Mouse (Mus musculus): ENCODE data around the gene Hoxa9.

Hoxa9 gene

DNA sequence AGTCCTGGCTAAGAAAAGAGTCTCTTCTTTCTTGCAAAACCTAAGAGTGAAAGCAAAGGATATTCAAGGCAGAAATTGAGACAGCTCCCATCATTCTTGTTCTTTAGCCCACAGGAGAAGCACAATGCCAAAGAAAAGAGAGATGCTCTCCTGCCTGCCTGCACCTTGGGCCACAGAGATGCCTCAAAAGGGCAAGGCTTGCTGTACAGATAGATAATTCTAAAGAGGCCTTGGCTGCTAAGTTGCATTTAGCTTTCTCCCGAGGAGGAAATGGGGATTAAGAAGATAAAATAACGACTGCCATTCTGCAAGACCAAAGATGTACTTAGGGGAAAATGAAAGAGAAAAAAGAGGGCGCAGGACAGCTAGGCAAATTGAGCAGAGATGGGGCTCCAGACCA lies 16.0 kb upstream of the Hoxa9 start:
- in situ Hi-C loops (cut with MboI; ENCODE audit: unreplicated experiment in 2 of 2): loop anchor here in 1 of 2 experiments (25.0 kb wide), 1 partner anchor 1585 kb away; the partner anchor contains the start of gene Npvf

GRCm38 (mm10) chr6:52246403-52246803 lies 15.5 kb upstream of the Hoxa9 start:
- in situ Hi-C loops (cut with MboI; ENCODE audit: unreplicated experiment in 2 of 2): loop anchor here in 1 of 2 experiments (25.0 kb wide), 1 partner anchor 1584 kb away; the partner anchor contains the start of gene Npvf

DNA sequence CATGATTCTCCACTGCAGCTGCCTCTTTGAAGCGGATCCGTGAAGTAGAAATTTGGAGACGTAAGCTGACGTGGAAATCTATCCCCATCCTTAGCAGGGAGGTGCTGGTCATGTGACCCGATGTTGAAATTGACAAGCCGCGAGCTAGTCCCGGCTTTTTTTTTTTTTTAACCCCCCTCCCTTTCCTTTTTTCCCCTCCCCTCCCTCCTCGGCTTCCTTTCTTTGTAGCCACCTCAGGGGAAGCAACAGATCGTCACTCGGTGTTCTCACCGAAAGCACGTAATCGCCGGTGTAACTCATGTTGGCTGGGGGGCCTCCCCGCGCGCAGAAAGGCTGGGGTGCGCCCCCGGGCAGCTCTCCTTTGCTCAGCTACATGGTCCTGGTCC lies 14.9 kb upstream of the Hoxa9 start, which contains the start of gene Hoxa11:
Gene Hoxa11, minus strand, starts transcription at position 54 of the 386 bp plus-strand sequence.
- in situ Hi-C loops (cut with MboI; ENCODE audit: unreplicated experiment in 2 of 2): loop anchor here in 1 of 2 experiments (25.0 kb wide), 1 partner anchor 1583 kb away; the partner anchor contains the start of gene Npvf

DNA sequence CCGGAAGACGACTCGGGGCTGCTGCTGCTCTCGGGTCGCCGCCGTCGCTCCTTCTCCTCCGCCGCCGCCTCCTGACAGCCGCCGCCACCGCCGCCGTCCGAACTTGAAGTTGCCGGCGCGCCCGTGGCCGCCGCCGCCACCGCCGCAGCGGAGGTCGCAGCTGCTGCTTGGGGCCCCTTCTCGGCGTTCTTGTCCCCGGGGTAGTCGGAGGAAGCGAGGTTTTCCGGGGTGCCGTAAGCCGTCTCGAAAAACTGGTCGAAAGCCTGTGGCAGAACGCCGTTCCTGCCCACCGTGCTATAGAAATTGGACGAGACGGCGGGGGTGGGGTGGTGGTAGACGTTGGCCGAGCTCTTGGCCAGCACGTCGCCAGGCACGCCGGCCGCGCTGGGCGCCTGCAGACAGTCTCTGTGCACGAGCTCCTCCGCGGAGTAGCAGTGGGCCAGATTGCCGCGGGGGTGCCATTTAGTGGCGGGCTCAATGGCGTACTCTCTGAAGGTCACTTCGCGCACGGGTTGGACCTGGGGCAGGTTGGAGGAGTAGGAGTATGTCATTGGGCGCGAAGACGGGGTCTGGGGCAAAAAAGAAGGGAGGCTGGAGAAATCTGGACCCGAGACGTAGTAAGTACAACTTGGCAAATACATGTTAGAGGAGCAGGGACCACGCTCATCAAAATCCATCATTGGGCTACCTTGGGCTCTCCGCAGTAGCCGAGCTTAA lies 14.3 kb upstream of the Hoxa9 start:
- in situ Hi-C loops (cut with MboI; ENCODE audit: unreplicated experiment in 2 of 2): loop anchor here in 1 of 2 experiments (25.0 kb wide), 1 partner anchor 1583 kb away; the partner anchor contains the start of gene Npvf

- in situ Hi-C loops (cut with MboI; ENCODE audit: unreplicated experiment in 2 of 2): loop anchor here in 1 of 2 experiments (25.0 kb wide), 1 partner anchor 1582 kb away; the partner anchor contains the start of gene Npvf
These were observed 13.7 kb upstream of the Hoxa9 start for GRCm38 (mm10) chr6:52244471-52245039.

DNA sequence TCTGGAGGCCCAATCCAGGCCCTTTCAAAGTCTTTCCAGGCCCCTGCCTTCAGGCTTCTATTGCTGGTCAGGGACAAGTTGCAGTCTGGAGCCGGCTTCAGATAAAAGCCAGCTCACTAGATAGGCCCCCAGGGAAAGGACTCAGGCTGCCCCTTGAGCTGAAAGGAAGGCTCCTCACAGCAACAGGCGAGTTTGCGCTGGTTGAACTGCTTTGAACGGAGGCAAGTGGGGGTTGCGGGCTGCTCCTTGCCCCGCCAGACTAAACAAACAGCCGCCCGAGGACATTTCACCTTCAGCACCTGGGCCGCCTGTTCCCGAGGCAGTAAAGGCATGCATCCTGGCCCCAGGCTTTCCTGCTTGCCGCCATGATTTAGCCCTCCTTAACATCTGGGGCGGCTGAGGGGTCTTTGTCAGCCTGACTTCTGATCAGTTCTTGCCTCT lies 12.8 kb upstream of the Hoxa9 start:
- in situ Hi-C loops (cut with MboI; ENCODE audit: unreplicated experiment in 2 of 2): loop anchor here in 1 of 2 experiments (25.0 kb wide), 1 partner anchor 1581 kb away; the partner anchor contains the start of gene Npvf

DNA sequence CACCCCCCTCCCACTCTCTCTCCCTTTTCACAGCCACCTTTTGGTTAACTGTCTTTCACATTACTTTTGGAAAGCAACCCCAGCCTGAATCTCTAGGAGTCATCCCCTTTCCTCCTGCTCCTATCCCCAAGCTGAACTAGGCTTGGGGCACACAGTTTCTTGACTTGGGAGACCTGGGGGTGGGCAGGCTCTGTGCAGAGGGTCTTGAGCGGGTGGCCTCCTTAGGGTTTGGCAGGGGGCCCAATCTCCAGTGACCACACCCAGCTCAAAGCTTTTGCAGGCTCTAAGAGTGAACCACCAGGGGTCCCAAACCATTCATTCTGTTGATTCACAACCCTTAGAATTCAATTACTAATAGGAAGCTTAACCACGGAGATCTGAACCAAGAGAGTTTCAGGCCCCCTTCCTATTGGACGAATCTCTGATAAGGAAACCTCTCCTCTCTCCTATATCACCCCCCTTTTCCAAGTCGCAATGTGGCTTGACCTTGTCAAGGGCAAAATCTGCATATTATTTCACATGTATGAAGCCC lies 12.0 kb upstream of the Hoxa9 start:
- in situ Hi-C loops (cut with MboI; ENCODE audit: unreplicated experiment in 2 of 2): loop anchor here in 1 of 2 experiments (25.0 kb wide), 1 partner anchor 1581 kb away; the partner anchor contains the start of gene Npvf

DNA sequence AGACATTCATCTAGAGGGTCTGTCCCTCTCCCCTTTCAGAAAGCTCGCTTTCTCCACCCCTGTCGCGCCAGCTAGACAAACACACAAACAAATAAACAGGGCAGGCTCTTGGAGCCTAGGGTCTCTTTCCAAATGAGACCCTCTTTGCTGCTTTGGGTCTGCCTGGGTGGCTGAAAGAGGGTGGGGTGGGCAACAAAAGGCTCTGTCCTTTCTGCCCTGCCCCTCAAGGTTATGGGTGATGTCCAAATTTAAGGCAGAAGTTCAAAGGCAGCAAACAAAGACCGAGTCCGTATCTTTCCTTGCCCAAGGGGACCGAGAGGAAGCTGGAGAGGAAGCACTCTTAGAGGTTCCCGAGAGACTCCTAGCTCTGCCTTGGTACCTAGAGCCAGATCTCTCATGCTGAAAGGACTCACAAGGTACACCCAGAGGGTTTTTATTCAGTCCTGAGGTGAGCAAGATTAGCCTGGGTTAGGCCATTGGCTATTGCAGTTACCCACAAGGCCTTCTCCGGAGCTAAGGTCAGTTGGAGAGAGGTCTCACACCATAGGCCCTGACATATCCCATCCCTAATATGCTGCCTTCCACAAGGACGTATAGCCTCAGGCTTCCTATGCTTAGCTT lies 10.2 kb upstream of the Hoxa9 start:
- in situ Hi-C loops (cut with MboI; ENCODE audit: unreplicated experiment in 2 of 2): loop anchor here in 1 of 2 experiments (25.0 kb wide), 1 partner anchor 1579 kb away; the partner anchor contains the start of gene Npvf

DNA sequence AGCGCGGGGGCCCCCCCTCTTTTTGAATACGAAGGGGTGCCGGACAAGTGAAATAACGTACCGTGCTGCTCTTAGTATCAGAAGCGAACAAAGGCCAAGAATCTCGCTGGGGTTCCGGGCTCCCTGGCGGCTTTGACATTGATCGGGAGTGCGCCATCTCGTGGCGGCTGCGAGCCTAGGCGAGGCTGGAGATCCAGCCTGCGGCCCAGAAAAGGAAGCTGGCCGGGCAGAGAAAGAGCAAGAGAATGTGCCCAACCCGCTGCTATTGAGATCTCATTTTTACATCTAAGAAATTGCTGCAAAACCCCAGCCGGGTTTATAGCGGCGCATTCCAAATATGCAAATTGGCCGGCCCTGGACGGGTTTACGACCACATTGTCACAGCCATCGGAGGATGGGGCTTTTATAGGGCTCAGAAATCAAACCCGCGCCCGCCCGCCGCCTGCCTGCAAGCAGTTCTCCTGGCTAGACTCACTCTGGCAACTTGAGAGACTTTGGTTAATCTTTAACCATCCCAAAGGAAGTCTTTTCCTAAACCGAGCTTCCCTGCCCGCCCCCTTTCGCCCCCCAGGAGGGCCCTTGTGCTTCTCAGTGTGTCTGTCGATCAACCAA lies 9.6 kb upstream of the Hoxa9 start, which contains the start of gene Hoxa10:
Gene Hoxa10, minus strand, starts transcription at position 466 of the 612 bp plus-strand sequence.
- in situ Hi-C loops (cut with MboI; ENCODE audit: unreplicated experiment in 2 of 2): loop anchor here in 1 of 2 experiments (25.0 kb wide), 1 partner anchor 1578 kb away; the partner anchor contains the start of gene Npvf

- in situ Hi-C loops (cut with MboI; ENCODE audit: unreplicated experiment in 2 of 2): loop anchor here in 1 of 2 experiments (25.0 kb wide), 1 partner anchor 1578 kb away; the partner anchor contains the start of gene Npvf
These were observed 8.9 kb upstream of the Hoxa9 start for GRCm38 (mm10) chr6:52239625-52240388.

GRCm38 (mm10) chr6:52238976-52239375 lies 8.1 kb upstream of the Hoxa9 start:
- in situ Hi-C loops (cut with MboI; ENCODE audit: unreplicated experiment in 2 of 2): loop anchor here in 1 of 2 experiments (25.0 kb wide), 1 partner anchor 1577 kb away; the partner anchor contains the start of gene Npvf

DNA sequence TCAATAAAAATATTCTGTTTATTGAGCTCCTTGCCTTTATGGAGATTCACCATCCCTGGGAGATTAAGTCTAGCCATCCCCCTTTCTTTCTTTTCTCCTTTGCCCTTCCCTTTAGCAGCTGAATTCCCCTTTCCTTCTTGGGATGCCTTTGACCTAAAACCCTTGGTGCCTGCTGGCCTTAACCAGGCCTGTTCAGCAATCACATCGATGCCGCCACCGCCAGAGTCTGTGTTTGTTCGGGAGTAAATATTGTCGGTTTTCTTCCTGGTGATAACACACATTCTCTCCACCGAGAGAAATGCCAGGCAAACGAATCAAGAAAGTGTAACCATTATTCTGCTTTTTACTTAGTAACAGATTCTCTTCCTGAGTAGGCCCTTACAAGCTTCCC lies 7.3 kb upstream of the Hoxa9 start:
- in situ Hi-C loops (cut with MboI; ENCODE audit: unreplicated experiment in 2 of 2): loop anchor here in 1 of 2 experiments (25.0 kb wide), 1 partner anchor 1576 kb away; the partner anchor contains the start of gene Npvf

GRCm38 (mm10) chr6:52237346-52238154 lies 6.7 kb upstream of the Hoxa9 start:
- in situ Hi-C loops (cut with MboI; ENCODE audit: unreplicated experiment in 2 of 2): loop anchor here in 1 of 2 experiments (25.0 kb wide), 1 partner anchor 1575 kb away; the partner anchor contains the start of gene Npvf

- in situ Hi-C loops (cut with MboI; ENCODE audit: unreplicated experiment in 2 of 2): loop anchor here in 1 of 2 experiments (25.0 kb wide), 1 partner anchor 1575 kb away; the partner anchor contains the start of gene Npvf
These were observed 5.9 kb upstream of the Hoxa9 start for GRCm38 (mm10) chr6:52236806-52237205.

DNA sequence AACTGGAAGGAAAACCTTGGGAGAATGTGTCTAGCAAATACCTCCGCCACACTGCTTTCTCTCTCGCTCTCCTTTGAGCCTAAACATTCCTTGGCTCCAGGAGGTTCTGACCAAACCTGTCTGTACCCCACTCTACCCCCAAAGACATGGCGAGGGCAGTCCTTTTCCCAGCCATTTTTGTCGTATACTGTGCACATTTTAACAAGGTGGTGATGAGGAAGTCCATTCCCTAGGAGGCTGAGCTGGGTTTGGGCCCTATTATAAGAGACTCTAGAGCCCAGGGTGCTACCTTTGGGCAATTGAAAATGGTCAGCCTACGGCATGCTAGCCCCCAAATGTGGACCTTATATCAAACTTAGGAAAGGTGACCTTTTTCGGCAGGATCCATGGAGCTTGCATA lies 5.0 kb upstream of the Hoxa9 start:
- in situ Hi-C loops (cut with MboI; ENCODE audit: unreplicated experiment in 2 of 2): loop anchor here in 1 of 2 experiments (25.0 kb wide), 1 partner anchor 1574 kb away; the partner anchor contains the start of gene Npvf

DNA sequence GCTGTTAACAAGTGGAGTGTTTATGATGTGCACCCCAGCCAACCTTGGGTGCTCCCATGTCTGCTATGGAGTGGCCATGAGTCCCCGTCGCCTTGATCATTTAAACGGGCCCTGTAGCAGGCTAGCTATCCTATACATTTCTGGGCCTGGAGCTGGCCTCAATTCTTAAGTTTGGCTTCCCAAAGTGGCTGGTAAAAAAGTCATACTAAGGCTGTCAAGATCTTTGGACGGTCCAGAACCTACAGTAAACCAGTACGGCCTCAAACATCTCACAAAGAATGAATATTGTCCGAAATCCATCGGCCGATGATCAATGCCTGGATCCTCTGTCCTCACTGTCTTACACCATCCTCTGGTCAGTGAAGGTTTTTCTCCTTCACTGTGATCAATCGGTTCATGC lies 4.4 kb upstream of the Hoxa9 start:
- in situ Hi-C loops (cut with MboI; ENCODE audit: unreplicated experiment in 2 of 2): loop anchor here in 1 of 2 experiments (25.0 kb wide), 1 partner anchor 1573 kb away; the partner anchor contains the start of gene Npvf

DNA sequence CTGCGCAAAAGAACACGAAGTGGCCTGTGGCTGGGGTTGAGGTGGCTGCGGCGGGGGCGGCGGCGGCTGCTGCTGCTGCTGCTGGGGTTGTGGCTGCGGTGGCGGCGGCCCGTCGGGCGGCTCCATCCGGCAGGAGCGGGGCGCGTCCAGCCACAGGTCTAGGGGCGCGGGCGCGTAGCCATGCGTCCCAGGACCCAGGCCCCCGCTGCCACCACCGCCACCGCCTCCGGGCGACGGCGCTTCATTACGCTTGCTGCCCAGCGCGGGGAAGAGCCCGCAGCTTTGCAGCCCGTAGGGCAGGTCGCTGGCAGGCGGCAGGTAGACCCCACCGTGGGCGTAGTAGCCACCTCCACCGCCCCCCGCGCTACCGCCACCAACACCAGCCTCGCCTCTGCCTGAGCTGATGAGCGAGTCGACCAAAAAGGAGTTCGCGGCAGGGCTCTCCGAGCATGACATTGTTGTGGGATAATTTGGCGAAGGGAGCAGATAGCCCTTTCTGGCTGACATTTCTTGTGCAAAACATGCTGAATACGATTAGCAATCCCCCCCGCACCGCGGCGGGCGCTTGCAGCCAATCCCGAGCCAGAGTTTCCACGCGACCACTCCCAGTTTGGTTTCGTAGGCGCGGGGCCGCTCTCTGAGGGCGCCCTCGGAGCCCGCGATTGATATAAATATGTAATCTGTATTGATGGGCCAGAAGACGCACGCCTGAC lies 3.7 kb upstream of the Hoxa9 start:
- in situ Hi-C loops (cut with MboI; ENCODE audit: unreplicated experiment in 2 of 2): loop anchor here in 1 of 2 experiments (25.0 kb wide), 1 partner anchor 1572 kb away; the partner anchor contains the start of gene Npvf
